Mouse (Mus musculus): Measurements from ENCODE around the gene Copb1.

- no peak for TF ChIP-seq CTCF (IDR thresholded peaks at IDR 0.05)
- TF ChIP-seq EP300 (IDR thresholded peaks at IDR 0.05; ENCODE audit: insufficient read depth, low read depth, low read length), result 0 out of 2 replicates have a peak, but pooled peaks have one; percentile 34
Measured at GRCm38 (mm10) chr7:114169996-114170395, 84.5 kb downstream of the Copb1 start.

Measured in heart, adult 2 months (tissue).